Mouse (Mus musculus) bone marrow, adult 2 months (tissue): Measurements from ENCODE around the gene Slc22a5.

ENCODE experiments used
- CTCF ChIP-seq: fragments of 200-500 bp; IDR thresholded peaks from 2 replicates; pipeline ENCODE4 v1.5.1; 2011; ENCODE audit warnings: low read length, control low read depth; ENCODE audit not compliant: control insufficient read depth, insufficient read depth
- POLR2A ChIP-seq: fragments of 200-500 bp; IDR thresholded peaks from 2 replicates; pipeline ENCODE4 v1.6.1; 2011; ENCODE audit warnings: low read depth, mild to moderate bottlenecking, control low read depth, low read length, borderline replicate concordance; ENCODE audit not compliant: control insufficient read depth

DNA sequence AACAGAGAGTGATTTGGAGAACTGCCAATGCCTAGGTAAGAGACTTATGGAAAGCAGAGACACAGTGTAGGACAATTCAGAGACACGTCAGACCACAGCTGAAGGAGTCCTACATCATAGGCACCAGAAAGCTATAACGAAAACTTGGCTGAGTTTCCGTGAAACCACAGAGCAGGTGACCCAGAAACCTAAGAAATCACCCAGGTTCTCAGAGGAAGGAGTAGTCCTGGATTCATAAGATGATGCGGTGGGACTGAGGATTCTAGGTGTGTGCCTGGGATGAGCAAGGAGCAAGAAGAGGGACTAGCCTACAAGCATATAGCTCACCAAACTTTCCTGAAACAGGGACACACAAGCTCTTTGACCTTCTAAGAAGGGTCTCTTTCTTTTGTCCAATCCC is 3.2 kb downstream of the Slc22a5 start:
- TF ChIP-seq CTCF (no peak), POLR2A (no peak)
